Mouse (Mus musculus) kidney, postnatal 10 days (tissue): ENCODE results near the gene Rnf208.
A peak's percentile ranks its signal among the peaks of the same experiment; 100 is the strongest.

Experiments used
- DNase-seq: peaks from one replicate; pipeline ENCODE4 v3.0.0; 2021; ENCODE audit warnings: mixed read lengths

Rnf208 gene

GRCm38 (mm10) chr2:25224766-25225752 is 17.0 kb upstream of the Rnf208 start:
- DNase-seq = peak; percentile 98

- DNase-seq = no peak
These were observed 16.2 kb upstream of the Rnf208 start for GRCm38 (mm10) chr2:25225811-25226379.

DNA sequence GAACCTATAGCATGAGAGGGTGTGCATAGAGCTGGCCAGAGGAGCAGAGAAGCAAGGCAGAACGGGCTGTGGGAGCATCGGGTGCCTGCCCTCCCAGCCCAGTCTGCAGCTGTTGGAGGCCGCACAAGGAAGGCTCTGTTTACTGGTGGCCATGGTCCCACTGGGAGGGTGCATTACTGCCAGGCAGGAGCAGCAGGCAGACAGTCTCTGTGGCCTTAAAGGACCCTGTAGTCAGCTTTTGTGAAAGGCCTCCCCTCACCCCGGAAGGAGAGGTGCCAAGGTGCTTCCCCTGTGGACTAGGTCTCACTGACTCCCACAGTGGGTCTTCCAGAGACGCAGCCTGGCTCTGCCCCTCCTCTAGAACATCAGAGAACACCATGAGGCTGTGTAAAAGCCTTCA is 15.2 kb upstream of the Rnf208 start:
- DNase-seq = no peak

DNA sequence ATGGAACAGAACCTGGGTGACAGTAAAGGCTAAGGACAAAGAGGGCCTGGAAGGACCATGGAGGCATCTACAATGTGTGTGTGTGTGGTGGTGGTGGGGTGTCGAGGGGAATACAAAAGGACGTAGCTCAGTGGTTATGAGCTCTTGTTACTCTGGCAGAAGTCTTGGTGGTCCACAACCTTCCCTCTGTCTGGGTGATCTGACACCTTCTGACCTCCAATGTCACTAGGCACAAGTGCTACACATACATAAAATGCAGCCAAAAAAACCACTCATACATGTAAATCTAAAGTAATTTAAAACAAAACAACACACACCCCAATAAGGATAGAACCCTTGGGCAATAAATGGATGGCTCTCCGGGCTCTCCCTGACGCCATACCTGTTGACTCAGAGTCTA is 14.6 kb upstream of the Rnf208 start:
- no peak for DNase-seq

GRCm38 (mm10) chr2:25228431-25228889 is 13.6 kb upstream of the Rnf208 start:
- DNase-seq = peak; percentile 92

DNA sequence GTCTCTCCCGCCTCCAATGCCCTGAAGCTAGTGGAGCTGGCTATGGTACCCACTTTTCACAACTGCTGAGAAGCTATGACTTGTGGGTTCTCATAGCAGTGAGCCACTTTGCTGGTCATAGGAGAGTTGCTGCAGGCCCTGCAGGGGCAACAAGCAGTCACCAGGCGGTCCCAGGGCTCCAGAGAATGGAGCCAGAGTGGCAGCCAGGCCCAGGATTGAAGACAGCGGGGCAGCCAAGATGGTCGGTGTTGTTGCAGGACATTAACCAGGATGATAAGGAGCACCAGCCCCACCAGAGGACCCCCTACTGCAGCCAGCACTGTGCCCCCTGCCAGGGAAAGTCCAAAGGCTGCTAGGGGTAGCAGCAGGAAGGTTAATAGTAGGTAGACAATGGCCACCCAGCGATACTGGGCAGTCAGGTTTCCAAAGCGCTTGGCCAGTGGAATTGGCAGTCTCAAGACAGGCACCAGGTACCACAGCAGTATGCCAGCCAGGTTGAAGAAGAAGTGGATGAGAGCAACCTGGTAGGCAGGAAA is 13.0 kb upstream of the Rnf208 start:
- DNase-seq = no peak

GRCm38 (mm10) chr2:25229582-25229981 is 12.5 kb upstream of the Rnf208 start:
- DNase-seq = no peak

DNA sequence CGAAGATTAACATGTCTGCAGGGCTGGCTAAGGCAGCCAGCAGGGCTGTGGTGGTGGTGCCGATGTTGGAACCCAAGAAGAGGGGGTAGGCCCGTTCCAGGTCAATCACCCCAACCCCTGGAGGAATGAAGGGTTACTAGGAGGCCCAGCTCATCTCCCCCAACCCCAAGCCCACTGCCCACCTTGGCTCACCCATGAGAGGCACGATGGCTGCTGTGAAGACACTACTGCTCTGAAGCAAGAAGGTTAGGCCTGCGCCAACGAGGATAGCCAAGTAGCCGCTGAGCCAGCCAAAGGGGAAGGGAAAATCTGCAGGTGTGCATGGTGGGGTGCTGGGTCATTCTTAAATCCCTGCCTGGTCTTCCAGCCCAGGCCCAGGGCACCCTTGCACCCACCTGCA is 11.5 kb upstream of the Rnf208 start:
- no peak for DNase-seq

DNA sequence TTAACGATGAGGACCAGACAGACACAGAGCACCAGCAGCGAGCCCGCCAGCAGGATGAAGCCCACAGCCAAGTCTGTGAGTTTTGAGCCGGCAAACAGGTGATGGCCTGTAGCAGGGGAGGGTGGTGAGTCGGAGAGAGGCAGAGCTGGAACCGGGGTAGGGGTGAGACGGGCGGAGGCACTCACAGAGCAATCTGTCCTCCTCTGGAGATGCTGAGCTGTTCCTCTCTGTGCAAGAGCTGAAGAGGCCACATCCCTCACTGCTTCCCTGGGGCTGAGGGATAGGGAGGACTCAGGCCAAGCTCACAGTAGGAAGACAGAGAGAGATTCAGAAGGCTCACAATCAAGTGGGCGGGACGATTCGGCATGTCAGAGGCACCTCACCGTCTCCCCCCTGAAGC is 11.0 kb upstream of the Rnf208 start:
- DNase-seq = no peak

DNA sequence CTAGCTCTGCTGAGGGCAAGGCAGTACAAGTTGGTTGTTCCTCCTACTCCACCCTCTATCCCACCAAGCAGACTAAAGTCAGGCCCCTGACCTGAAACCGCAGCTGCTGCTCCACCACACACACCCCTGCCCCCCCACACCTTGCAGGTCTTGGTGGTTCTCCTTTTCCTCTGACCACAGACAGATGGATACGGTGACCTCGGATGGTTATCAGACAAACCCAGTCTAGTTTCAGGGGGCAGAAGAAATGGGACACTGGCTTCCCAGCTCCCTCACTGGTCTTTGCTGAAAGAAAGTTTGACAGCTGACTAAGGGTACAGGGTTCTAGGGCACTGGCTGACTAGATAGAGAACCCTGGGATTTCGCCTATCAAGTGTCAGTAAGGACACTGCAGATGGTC is 8.6 kb upstream of the Rnf208 start:
- no peak for DNase-seq

DNA sequence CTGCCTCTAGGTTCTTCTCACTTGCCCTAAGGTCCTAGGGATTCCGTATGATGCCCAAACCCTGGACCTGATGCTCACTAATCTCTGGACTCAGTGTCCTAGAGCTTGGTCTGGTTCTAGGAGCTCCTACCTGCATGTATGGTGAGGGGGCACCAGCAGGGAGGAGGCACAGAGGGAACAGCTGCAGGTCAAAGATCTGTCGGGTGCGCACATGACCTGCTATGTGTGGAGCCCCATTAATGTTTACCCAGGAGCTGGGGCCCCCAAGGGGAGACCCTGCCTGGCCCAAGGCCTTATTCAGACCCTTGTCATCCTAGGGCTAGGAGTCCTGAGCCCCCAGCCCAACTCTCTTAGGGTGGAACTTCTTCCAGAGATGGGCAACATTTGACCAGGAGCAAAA is 8.0 kb upstream of the Rnf208 start, which contains the start of gene Slc34a3:
Slc34a3 (minus strand) TSS at position 315 of the 400 bp plus-strand sequence.
- peak; percentile 61 for DNase-seq

DNA sequence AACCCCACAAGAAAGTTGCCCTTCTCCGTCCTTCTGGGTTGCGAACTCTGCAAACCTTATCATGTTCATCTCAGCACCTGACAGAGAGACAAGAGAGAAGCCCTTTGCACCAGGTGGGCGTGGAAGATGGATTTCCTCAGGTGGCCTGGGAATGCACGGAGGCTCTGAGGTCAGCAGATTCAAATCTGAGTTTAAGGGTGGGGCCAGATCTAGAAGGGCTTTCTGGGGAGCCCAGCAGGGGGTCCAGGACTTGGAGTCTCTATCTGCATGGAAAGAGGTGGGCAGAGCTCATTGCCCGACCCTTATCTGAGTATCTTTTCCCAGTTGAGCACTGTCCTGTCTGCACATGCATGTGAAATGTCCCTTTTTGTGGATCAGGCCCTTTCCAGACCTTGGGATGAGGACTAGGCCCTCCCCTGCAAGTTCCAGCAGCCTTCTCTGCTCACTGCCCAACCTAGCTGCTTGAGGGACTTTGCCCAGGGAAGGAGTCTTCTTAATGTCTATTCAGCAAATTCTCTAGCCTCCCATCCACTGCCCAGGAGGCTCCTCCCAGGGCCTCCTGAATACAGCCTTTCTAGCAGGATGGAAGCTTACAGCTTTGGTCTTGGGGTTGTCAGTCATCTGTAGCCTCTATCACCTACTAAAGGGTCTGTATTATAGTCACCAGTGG is 7.4 kb upstream of the Rnf208 start:
- DNase-seq = peak; percentile 50

DNA sequence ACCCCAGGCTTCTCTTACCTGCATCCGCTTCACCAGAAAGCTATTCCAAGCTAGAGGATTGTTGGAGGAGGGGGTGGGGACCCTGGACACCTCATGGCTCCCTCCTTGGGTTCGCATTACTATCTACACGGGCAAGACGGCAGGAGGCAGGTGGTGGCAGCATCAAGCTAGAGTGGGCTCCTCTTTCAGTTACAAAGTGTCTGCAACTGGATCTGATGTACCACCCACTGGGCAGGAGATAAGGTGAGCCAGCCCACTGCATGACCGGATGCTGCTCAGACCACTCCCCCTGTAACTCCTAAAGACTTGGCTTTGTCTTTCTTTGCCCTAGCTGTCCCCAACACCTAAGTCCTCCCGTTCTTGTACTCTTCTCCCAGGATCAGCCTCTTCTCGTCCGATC is 5.4 kb upstream of the Rnf208 start, which contains the start of gene Rnf224:
Rnf224 (minus strand) TSS at position 174 of the 400 bp plus-strand sequence.
- DNase-seq = no peak

DNA sequence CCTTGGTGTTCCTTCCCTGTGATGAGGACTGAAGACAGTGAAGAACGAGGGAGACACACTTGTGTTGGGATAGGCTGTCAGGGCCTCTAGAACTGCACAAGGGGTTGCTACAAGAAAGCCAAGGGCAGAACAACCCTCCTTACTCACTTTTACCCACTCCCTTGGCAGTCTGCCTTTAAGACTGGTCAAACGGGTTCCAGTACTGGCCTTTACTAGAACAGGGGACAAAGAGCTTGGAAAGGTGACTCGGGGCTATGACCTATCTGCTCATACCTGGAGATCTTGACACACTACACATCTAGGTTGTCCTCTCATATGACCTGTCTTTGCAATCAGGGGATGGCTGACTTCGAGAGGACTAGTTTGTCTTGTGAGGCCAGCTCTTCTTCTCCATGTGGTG is 4.5 kb upstream of the Rnf208 start:
- peak; percentile 70 for DNase-seq

GRCm38 (mm10) chr2:25238106-25238505 is 3.9 kb upstream of the Rnf208 start:
- no peak for DNase-seq

GRCm38 (mm10) chr2:25239766-25240165 is 2.3 kb upstream of the Rnf208 start:
- no peak for DNase-seq

- no peak for DNase-seq
These were observed 1.7 kb upstream of the Rnf208 start for GRCm38 (mm10) chr2:25240310-25240709.

DNA sequence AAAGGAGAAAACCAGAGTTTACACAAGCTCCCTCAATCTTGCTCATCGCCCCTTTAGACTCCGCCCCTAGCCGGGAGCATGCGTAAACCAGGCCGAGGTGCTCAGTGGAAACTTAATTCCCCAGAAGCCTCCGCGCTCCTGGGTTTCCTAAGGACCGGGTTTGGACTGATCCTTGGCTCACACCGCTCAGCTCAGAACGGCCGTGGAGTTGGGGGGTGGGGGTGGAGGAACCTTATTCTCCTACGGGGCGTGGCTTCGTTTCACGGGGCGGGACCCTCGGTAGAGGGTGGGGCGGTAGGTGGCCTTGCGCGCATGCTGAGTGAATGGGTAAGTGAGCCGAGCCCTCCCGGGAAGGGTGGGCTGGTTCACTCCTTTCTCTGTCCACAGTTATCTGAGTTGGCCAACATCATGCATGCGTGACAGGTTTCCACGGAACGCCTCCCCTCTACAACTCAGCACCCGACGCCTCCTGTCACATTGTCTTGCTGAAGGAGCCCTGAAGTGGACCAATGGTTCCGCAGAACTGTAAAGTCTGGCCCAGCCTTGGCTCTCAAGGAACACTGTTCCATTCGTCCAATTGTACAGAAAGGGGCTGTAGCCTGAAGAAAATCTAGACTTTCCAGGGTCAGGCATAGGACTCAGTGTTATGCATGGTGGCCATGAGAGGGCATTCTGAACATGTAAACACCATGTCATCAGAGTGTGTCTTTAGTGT is 1.2 kb upstream of the Rnf208 start:
- DNase-seq = peak; percentile 86

DNA sequence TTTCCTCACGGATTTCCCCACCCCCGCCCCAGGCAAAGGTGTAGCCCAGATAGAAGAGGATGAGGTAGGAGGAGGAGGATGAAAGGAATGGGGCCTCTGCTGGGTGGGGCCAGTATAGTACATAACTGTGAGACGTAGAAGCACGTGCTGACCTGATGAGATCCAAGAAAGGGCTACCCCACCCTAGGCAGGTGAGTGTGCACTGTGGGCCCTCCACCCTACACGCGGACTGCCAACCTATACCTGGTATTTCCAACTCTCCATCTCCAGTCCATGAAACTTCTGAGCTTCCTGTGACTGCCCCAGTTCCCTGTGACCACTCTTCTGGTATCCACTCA is 648 bp upstream of the Rnf208 start:
- DNase-seq = no peak

- DNase-seq = no peak
These were observed 1.3 kb downstream of the Rnf208 start for GRCm38 (mm10) chr2:25243342-25243741.

DNA sequence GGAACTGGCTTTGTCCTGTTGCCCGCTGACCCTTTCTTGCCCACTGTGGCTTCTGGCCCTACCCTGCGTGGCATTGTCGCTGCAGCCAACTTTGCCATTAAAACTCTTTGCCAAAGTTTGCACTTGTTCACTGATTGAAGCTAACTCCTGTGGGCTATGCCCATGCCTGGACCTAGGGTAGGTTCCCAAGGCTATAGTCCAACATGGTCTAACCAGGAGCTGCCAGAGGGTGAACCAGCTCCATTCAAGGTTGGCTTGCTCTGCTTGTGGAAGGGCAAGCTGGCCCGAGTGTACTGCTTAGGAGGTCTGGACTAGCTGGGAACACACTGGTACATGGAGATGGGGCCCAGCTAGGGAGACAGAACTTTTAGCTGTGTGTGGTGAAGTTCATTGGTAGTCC is 2.1 kb downstream of the Rnf208 start:
- no peak for DNase-seq
